Mouse (Mus musculus) ES-CJ7 (cell line): ENCODE results near the gene Snca.
"Not testable (repeated sequence)": the region's sequence is repeated elsewhere in the genome, so short reads cannot be mapped to it uniquely, and the experiment has no call there.

Experiments
- DNase-seq: peaks from one replicate; pipeline ENCODE4 v3.0.0; 2011; ENCODE audit warnings: low read depth, low spot score

Snca gene

DNA sequence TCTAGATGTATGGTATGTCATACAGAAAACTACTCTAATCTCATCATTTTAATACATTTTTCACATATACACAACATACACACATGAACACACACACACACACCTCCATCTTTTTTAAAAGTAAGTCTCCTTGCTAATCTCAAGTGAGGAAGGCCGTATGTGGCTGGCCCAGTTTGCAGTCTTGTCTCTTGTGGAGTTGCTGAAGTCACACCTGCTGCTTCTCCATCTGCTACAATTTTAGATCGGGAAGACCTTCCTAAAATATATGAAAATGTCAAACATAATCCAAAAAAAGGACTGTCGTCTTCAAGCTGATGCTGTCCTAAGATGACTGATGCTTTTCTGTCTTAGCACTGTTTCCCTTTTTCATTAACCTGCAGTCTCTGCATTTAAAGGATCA lies 112.1 kb downstream of the Snca start:
- no peak for DNase-seq

DNA sequence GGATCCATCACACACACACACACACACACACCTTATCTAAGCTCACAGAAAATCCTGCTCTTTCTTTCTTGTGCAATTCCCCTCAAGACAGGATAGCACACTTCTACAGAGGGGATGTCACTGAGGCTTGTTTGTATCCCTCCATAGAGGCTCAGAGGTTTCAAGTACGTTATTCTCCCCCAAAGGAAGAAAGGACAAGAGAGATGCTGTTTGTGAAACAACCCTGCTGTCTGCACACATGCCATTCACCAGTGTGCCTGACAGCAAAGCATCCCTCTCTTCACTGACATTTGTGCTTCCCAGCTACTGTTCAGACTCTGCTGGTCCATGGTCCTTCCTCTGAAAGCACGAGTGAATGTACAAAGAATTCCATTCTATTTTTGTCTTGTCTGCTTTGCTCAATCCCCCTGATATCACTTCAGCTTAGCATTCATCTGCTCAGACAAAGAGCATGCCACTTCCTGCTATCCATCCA lies 119.6 kb downstream of the Snca start:
- DNase-seq: no peak

DNA sequence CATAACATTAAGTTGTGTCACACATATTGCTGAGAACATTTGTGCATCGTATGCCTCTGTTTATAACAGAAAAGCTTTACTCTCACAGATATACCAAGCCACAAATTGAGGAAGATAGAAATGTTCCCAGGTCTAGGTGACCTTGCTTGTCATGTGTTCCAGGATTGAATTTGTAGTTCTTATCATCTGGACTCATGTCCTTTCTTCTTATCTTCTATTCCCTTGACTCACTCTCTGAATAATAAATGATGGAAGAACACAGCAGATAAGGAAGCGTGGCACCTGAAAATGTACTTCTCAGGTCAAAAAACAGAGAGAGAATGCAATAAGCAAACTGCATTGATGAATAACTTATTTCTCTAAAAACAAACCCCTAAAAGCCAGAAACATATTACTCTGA lies 131.6 kb downstream of the Snca start:
- DNase-seq: no peak

DNA sequence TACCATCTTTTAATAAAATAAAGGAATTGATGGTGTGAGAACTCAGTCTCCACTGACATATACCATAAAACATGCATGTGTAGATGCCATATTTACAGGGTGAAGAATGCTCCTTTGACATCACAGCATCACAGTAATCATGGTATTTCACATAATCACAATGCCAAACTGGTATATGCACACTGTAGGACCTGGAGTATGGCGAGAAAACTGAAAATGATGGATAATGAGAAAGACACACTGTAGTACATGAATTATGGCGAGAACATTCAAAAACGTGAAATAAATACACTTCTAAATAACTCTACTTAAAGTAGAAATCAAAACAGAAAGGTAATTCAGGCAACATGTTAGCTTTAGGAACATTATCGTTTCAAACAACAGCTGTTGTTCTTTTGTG lies 142.6 kb downstream of the Snca start:
- DNase-seq: not testable (repeated sequence)

DNA sequence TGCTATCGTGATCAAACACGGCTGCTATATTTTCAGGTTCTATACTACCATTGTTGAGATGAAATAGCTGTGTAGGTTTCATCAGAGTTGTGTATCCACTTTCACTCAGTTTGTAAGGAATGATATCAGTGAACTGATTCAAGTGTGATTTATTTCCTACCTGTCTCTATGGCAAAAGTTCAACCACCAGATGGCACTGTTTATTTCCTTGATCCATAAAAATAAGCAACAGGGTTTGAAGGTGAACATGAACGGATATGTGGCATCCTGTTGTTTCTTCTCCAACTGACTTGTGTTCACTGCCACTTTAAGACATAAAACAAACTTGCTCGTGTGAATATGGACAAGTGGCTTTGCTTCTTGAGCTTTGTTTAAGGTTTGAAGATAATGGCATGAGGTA lies 147.4 kb downstream of the Snca start:
- DNase-seq: peak; percentile 61
